Mouse (Mus musculus): ENCODE measurements around the gene B3gntl1.

DNA sequence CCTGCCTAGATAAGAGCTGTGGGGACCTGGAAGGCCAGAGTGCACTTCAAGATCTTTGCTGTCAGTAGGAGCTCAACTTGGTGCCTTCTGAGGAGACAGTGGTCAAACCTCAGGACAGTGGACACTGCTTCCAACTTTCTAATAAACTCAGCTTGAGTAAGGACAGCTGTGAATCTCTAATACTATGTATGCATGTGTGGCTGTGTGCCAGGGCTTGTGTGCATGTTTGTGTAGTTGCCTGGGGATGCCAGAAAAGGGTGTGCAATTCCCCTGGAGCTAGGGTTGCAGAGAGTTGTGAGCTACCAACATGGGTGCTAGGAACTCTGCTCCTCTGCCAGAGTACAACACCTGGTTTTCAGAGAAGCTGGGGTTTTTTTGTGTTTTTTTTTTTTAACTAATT, 62.0 kb downstream of the B3gntl1 start:
- TF ChIP-seq CTCF (IDR thresholded peaks at IDR 0.05; ENCODE audit: low read depth, low read length) = no peak
- TF ChIP-seq TAL1 (conservative IDR thresholded peaks at IDR 0.05; ENCODE audit: low read depth, low read length) = no peak
- TF ChIP-seq GATA1 (IDR thresholded peaks at IDR 0.05; ENCODE audit: borderline replicate concordance, low read length) = no peak
- TF ChIP-seq POLR2AphosphoS5 (IDR thresholded peaks at IDR 0.05; ENCODE audit: insufficient replicate concordance, low read depth, low read length) = no peak
- TF ChIP-seq GATA2 (IDR thresholded peaks at IDR 0.05; ENCODE audit: borderline replicate concordance, low read depth, low read length) = no peak

All from G1E (cell line).